10 mouse cellular contexts compared by ENCODE assay signal in the genomic region with DNA sequence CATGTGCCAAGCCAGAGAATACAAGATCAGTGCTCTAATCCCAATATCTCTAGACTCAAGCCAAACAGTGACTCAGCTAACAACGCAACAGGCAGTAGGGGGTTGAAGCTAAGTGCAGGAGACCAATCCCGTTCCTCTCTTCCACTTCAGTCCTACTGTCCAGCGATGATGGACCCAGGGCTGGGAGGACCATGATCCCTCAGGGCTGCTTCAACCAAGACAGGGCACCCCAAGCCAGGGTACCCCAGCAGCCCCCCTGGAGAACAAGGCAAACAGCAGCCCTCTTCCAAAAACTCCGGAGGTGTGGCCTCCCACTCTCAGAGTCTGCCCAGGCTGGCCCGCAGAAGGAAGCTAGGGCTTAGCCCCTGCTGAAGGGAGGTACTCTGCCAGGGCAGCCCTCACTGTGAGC. TPM values are rescaled to one million over a fixed set of nuclear protein-coding genes. Genes with fewer than 3 reads are reported as not detected.
A peak's percentile ranks its signal among the peaks of the same experiment; 100 is the strongest.
DNase-seq lines count a peak whose midpoint lies in the region; ATAC-seq and TF ChIP-seq lines count a peak whose summit lies in the region.
"Had no signal": no experiment of that assay in that cellular context is flagged by ENCODE, and none has a peak within 500 bp of the region (broad histone marks: within the 10 kb centered on the region; RNA-seq: fewer than 3 reads in every experiment).

No protein-coding gene starts in this region.

- WGBS in forebrain, embryonic 10.5 days, result 75% methylated on average over 5 of the region's 5 CpGs
- WGBS in forebrain, embryonic 13.5 days, result 71% methylated on average over 5 of the region's 5 CpGs
- 55% methylated on average over 5 of the region's 5 CpGs for WGBS in lung, embryonic 14.5 days
- 53% methylated on average over 5 of the region's 5 CpGs for WGBS in heart, postnatal 0 days

- H3K4me1 ChIP-seq in forebrain, embryonic 10.5 days, result peaks cover 20% of the 10 kb centered on the region
- peaks cover 4% of the 10 kb centered on the region; the same call in 1 of the 2 replicates for H3K4me1 ChIP-seq in forebrain, embryonic 13.5 days
- H3K4me1 ChIP-seq in lung, embryonic 14.5 days (ENCODE audit: insufficient read depth), result no peaks in the 10 kb centered on the region
- no peaks in the 10 kb centered on the region for H3K4me1 ChIP-seq in heart, postnatal 0 days (ENCODE audit: control insufficient read depth, insufficient read depth)
- H3K4me1 ChIP-seq: heart, embryonic 13.5 days had no signal

- peak overlapping the region; percentile 65 for H3K27ac ChIP-seq in forebrain, embryonic 10.5 days
- H3K27ac ChIP-seq in forebrain, embryonic 13.5 days, result no peak overlapping the region
- peak overlapping the region; percentile 54; the same call in 1 of the 2 replicates for H3K27ac ChIP-seq in lung, embryonic 14.5 days (ENCODE audit: low read depth)
- peak overlapping the region; percentile 27 for H3K27ac ChIP-seq in heart, postnatal 0 days (ENCODE audit: low read depth)
- H3K27ac ChIP-seq: heart, embryonic 13.5 days had no signal

- ATAC-seq in forebrain, embryonic 13.5 days, result no peak
- no peak for ATAC-seq in lung, embryonic 14.5 days (ENCODE audit: insufficient read depth)
- no peak for ATAC-seq in heart, postnatal 0 days (ENCODE audit: insufficient read depth, low read depth)

- TF ChIP-seq CTCF in lung, embryonic 14.5 days (IDR thresholded peaks at IDR 0.05; ENCODE audit: low read depth), result no peak
- no peak for TF ChIP-seq CTCF in heart, postnatal 0 days (IDR thresholded peaks at IDR 0.05; ENCODE audit: low read depth)

- no peak overlapping the region for H3K9ac ChIP-seq in forebrain, embryonic 13.5 days
- H3K9ac ChIP-seq in lung, embryonic 14.5 days, result no peak overlapping the region
- no peak overlapping the region for H3K9ac ChIP-seq in heart, postnatal 0 days (replicated peaks; ENCODE audit: low read depth, low read length)
- H3K9ac ChIP-seq: heart, embryonic 13.5 days had no signal

- no peaks in the 10 kb centered on the region for H3K27me3 ChIP-seq in forebrain, embryonic 10.5 days (ENCODE audit: poor library complexity, severe bottlenecking)
- H3K27me3 ChIP-seq in forebrain, embryonic 13.5 days, result no peaks in the 10 kb centered on the region
- no peaks in the 10 kb centered on the region for H3K27me3 ChIP-seq in lung, embryonic 14.5 days (ENCODE audit: insufficient read depth, low read length)
- H3K27me3 ChIP-seq in heart, postnatal 0 days (ENCODE audit: control insufficient read depth, insufficient read depth, low read length), result no peaks in the 10 kb centered on the region

- H3K9me3 ChIP-seq in forebrain, embryonic 10.5 days, result no peaks in the 10 kb centered on the region
- no peaks in the 10 kb centered on the region for H3K9me3 ChIP-seq in forebrain, embryonic 13.5 days (replicated peaks)
- H3K9me3 ChIP-seq in lung, embryonic 14.5 days (ENCODE audit: low read depth, low read length), result no peaks in the 10 kb centered on the region
- H3K9me3 ChIP-seq in heart, postnatal 0 days (replicated peaks; ENCODE audit: control insufficient read depth, low read length), result no peaks in the 10 kb centered on the region
- H3K9me3 ChIP-seq: heart, embryonic 13.5 days had no signal

- no peak for TF ChIP-seq EP300 in heart, postnatal 0 days (IDR thresholded peaks at IDR 0.05; ENCODE audit: low read depth)

- H3K4me3 ChIP-seq in forebrain, embryonic 10.5 days, result no peak overlapping the region
- H3K4me3 ChIP-seq in forebrain, embryonic 13.5 days, result no peak overlapping the region
- no peak overlapping the region for H3K4me3 ChIP-seq in lung, embryonic 14.5 days (ENCODE audit: low read depth, low read length)
- H3K4me3 ChIP-seq in heart, postnatal 0 days (ENCODE audit: low read depth, low read length), result no peak overlapping the region
- H3K4me3 ChIP-seq: heart, embryonic 13.5 days had no signal

- no peak for DNase-seq in forebrain, embryonic 10.5 days (ENCODE audit: extremely low spot score, low spot score)
- no peak for DNase-seq in lung, embryonic 14.5 days
- DNase-seq in lung, postnatal 10 days, result no peak
- DNase-seq in 416B (ENCODE audit: low read depth), result peak; percentile 27
- no peak for DNase-seq in heart, postnatal 0 days (ENCODE audit: low spot score)
- no peak for DNase-seq in layer of hippocampus, adult 11-12 months (ENCODE audit: low spot score)
- no peak for DNase-seq in cerebellum, postnatal 25 days
- DNase-seq: kidney, adult 11 months had no signal

- H3K36me3 ChIP-seq in forebrain, embryonic 10.5 days (replicated peaks), result no peaks in the 10 kb centered on the region; the same call in 1 of the 2 replicates
- H3K36me3 ChIP-seq in forebrain, embryonic 13.5 days (ENCODE audit: poor library complexity, severe bottlenecking), result no peaks in the 10 kb centered on the region
- no peaks in the 10 kb centered on the region for H3K36me3 ChIP-seq in lung, embryonic 14.5 days (ENCODE audit: insufficient read depth)
- no peaks in the 10 kb centered on the region for H3K36me3 ChIP-seq in heart, postnatal 0 days (replicated peaks; ENCODE audit: control insufficient read depth, insufficient read depth, low read length)
- H3K36me3 ChIP-seq: heart, embryonic 13.5 days had no signal

- H3K4me2 ChIP-seq in forebrain, embryonic 13.5 days, result no peak overlapping the region
- no peak overlapping the region for H3K4me2 ChIP-seq in lung, embryonic 14.5 days
- H3K4me2 ChIP-seq in heart, postnatal 0 days (ENCODE audit: low read depth, low read length), result no peak overlapping the region
- H3K4me2 ChIP-seq: heart, embryonic 13.5 days had no signal

RNA-seq across cellular contexts. Expression of gene Cyb561, which starts 18.8 kb away (rescaled TPM):
- polyA plus RNA-seq in forebrain, embryonic 10.5 days (2016; fragmentation: Nextera tagmentation; extraction: Ambion mirVana), result 14.5 and 15.4 TPM in 2 replicates
- polyA plus RNA-seq in forebrain, embryonic 13.5 days (2015; fragmentation: Nextera tagmentation; extraction: Ambion mirVana), result 17.2 and 21.4 TPM in 2 replicates
- 26.5 and 28.3 TPM in 2 replicates for polyA plus RNA-seq in lung, embryonic 14.5 days (2014; fragmentation: Nextera tagmentation; extraction: Ambion mirVana)
- total RNA-seq in heart, postnatal 0 days (2014; rRNA removed; ENCODE audit: low replicate concordance), result 9.5 and 11.4 TPM in 2 replicates
- polyA plus RNA-seq in heart, postnatal 0 days (2015; fragmentation: Nextera tagmentation; extraction: Ambion mirVana), result 5.9 and 7.1 TPM in 2 replicates

RNA-seq across cellular contexts. Expression of gene Ace, which starts 33.4 kb away (rescaled TPM):
- polyA plus RNA-seq in forebrain, embryonic 10.5 days (2016; fragmentation: Nextera tagmentation; extraction: Ambion mirVana), result 0.28 and 0.74 TPM in 2 replicates
- 0.57 and 0.97 TPM in 2 replicates for polyA plus RNA-seq in forebrain, embryonic 13.5 days (2015; fragmentation: Nextera tagmentation; extraction: Ambion mirVana)
- polyA plus RNA-seq in lung, embryonic 14.5 days (2014; fragmentation: Nextera tagmentation; extraction: Ambion mirVana), result 4.8 and 5.4 TPM in 2 replicates
- 6.1 and 17.1 TPM in 2 replicates for total RNA-seq in heart, postnatal 0 days (2014; rRNA removed; ENCODE audit: low replicate concordance)
- polyA plus RNA-seq in heart, postnatal 0 days (2015; fragmentation: Nextera tagmentation; extraction: Ambion mirVana), result 3.3 and 3.7 TPM in 2 replicates
